Mouse (Mus musculus) hindlimb bud, embryonic 11.5 days (tissue): ENCODE results near the gene Fam118a.
"Not testable (repeated sequence)": the region's sequence is repeated elsewhere in the genome, so short reads cannot be mapped to it uniquely, and the experiment has no call there.

Experiments
- DNase-seq: peaks from one replicate; pipeline ENCODE4 v3.0.0-alpha.2; 2012; ENCODE audit warnings: low read depth, low spot score; ENCODE audit errors: extremely low spot score

Gene Fam118a

GRCm38 (mm10) chr15:85011895-85012661, 16.7 kb upstream of the Fam118a start:
- no peak for DNase-seq

GRCm38 (mm10) chr15:85012662-85013054, 16.1 kb upstream of the Fam118a start:
- DNase-seq = no peak

GRCm38 (mm10) chr15:85015771-85016170, 13.0 kb upstream of the Fam118a start:
- DNase-seq = no peak

- DNase-seq = no peak
Observed at GRCm38 (mm10) chr15:85016951-85017664, 11.6 kb upstream of the Fam118a start, which contains the start of gene Upk3a. TSS of gene Upk3a (plus strand) at chr15:85017141.

- DNase-seq = no peak
Observed at GRCm38 (mm10) chr15:85022211-85022610, 6.5 kb upstream of the Fam118a start.

- DNase-seq = no peak
Observed at GRCm38 (mm10) chr15:85026197-85026596, 2.6 kb upstream of the Fam118a start.

- no peak for DNase-seq
Observed at GRCm38 (mm10) chr15:85027740-85028139, 1.0 kb upstream of the Fam118a start.

- not testable (repeated sequence) for DNase-seq
Observed at GRCm38 (mm10) chr15:85030643-85031042, 1.9 kb downstream of the Fam118a start.

- no peak for DNase-seq
Observed at GRCm38 (mm10) chr15:85031866-85032265, 3.1 kb downstream of the Fam118a start.

GRCm38 (mm10) chr15:85033916-85034315, 5.2 kb downstream of the Fam118a start:
- DNase-seq = not testable (repeated sequence)

- peak; percentile 89 for DNase-seq
Observed at GRCm38 (mm10) chr15:85036566-85037342, 8.0 kb downstream of the Fam118a start.

GRCm38 (mm10) chr15:85037343-85037690, 8.6 kb downstream of the Fam118a start:
- DNase-seq = no peak

- DNase-seq = no peak
Observed at GRCm38 (mm10) chr15:85041546-85042225, 12.9 kb downstream of the Fam118a start.

- DNase-seq = peak; percentile 53
Observed at GRCm38 (mm10) chr15:85042361-85042954, 13.7 kb downstream of the Fam118a start.

GRCm38 (mm10) chr15:85043116-85043515, 14.4 kb downstream of the Fam118a start:
- DNase-seq = no peak

GRCm38 (mm10) chr15:85043761-85044160, 15.0 kb downstream of the Fam118a start:
- DNase-seq = no peak

GRCm38 (mm10) chr15:85046230-85046950, 17.6 kb downstream of the Fam118a start:
- DNase-seq = no peak

- no peak for DNase-seq
Observed at GRCm38 (mm10) chr15:85047865-85048264, 19.1 kb downstream of the Fam118a start.

- no peak for DNase-seq
Observed at GRCm38 (mm10) chr15:85049758-85050157, 21.0 kb downstream of the Fam118a start.

- no peak for DNase-seq
Observed at GRCm38 (mm10) chr15:85054098-85054497, 25.4 kb downstream of the Fam118a start.
